Mouse (Mus musculus): ENCODE measurements around the gene 4932438H23Rik.
A peak's percentile ranks its signal among the peaks of the same experiment; 100 is the strongest.

The 4932438H23Rik gene

GRCm38 (mm10) chr16:91009942-91010529 lies 84.9 kb downstream of the 4932438H23Rik start:
- 0 out of 2 replicates have a peak, but pooled peaks have one; percentile 10 for ATAC-seq (ENCODE audit: low TSS enrichment)

- no peak for ATAC-seq (ENCODE audit: low TSS enrichment)
Measured at GRCm38 (mm10) chr16:91004915-91005538, 89.9 kb downstream of the 4932438H23Rik start.
